Mouse (Mus musculus): ENCODE data around the gene Zfp408. TPM values are rescaled to one million over a fixed set of nuclear protein-coding genes. Genes with fewer than 3 reads are reported as not detected.
A peak's percentile ranks its signal among the peaks of the same experiment; 100 is the strongest.

Gene Zfp408
- 14.5 and 15.5 TPM in 2 replicates for total RNA-seq (2021)
- long read RNA-seq, partial matches to known transcripts = 0 of 3 reads
- long read RNA-seq, other reads (novel, unspliced or antisense) = 2 of 3 reads

DNA sequence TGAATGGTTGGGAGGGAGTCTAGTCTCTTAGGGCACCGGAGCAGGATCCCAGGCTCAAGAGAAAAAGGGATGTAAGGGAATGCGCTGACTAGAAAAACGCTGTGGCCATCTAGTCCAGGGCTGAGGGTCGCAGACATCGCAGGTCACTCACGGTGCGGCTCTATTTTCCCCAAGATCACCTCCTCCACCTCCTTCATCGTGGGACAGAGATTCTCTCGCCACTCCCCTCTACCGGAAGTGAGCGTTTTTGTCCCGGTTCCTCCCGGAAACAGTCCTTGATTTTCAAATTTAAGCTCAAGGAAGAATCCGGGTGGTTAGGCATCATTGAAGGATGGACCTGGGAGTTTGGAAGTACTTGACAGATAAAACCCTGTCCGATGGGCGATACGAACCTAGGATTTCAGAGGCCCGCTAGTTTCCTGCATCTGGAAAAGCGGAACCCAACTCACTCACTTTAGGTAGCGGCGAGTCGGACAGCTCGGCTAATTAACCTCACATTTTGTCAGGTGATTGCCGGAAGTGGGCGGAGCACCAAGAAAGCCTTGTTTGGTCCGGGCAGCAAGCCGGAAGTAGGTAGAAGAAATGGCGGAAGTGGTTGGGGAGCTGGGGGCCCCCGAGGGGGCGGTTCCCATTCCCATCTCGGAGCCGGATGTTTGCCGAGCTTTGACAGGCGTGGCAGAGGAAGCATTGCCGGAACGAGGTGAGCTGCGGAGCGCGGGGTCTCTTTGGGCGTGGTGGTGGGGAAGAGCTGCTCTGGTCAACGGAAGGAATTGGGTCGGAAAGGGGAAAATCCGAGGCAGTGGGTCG lies at the start of gene Zfp408, which contains the start of gene Arhgap1:
Zfp408 (minus strand) TSS at position 239 of the 807 bp plus-strand sequence.
Arhgap1 (plus strand) TSS at position 308 of the 807 bp plus-strand sequence.
- DNase-seq = peak; percentile 94

- DNase-seq = no peak
Observed at GRCm38 (mm10) chr2:91699225-91699624, 49.6 kb upstream of the Zfp408 start.

DNA sequence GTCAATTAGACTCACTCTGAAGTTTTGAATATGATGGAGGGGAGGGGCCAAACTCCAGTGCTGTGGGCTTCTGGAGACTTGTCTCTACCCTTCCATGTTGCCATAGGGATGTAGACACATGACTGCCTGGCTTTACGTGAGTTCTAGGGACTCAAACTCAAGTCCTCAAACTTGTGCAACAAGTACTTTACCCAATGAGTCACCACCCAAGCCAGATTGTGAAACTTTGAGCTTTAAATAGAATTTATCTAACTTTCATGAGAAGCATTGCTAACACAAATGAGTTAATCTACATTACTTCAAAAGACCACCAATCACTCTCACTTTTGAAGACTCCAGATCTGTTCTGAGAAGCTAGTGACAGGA lies 46.6 kb upstream of the Zfp408 start:
- DNase-seq = no peak

- no peak for DNase-seq
Observed at GRCm38 (mm10) chr2:91695436-91696224, 46.0 kb upstream of the Zfp408 start.

DNA sequence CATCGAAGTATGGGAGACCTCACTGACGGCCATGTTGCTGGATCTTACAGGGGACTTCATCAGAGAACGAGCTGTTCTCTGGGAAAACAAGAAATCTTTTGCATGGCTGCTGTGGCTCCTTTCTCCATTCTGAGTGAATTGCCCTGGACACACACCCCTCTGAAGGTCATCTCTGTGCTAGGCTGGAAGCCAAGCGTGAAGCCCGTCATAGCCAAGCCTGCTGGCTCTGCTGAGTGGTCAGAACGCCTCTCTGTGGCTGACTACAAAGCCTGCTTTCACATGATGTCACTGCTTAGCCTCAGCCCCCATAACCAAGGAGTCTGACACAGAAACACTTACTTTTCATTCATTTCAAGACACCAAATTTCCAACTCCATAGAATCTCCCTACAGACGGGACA lies 39.9 kb upstream of the Zfp408 start:
- DNase-seq = peak; percentile 79

DNA sequence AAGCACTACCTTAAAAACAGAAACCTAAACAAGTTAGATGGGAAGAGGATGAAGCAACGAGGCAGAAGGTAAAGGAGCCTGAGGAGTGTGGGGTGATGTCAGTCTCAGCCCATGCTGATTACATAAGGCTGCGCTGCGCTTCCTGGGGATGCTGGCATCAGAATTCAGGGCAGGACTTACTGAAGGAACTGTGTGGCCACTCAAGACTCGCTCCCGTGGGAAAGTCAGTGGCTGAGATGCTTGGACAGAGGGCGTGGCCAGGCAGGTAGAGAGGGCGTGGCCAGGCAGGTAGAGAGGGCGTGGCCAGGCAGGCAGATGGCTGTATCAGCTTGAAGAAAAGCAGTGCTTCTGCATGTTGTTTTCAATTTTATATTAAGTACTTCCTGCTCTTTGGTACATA lies 34.3 kb upstream of the Zfp408 start:
- no peak for DNase-seq

- DNase-seq = no peak
Observed at GRCm38 (mm10) chr2:91682850-91683249, 33.3 kb upstream of the Zfp408 start.

- DNase-seq = no peak
Observed at GRCm38 (mm10) chr2:91676961-91677360, 27.4 kb upstream of the Zfp408 start.

DNA sequence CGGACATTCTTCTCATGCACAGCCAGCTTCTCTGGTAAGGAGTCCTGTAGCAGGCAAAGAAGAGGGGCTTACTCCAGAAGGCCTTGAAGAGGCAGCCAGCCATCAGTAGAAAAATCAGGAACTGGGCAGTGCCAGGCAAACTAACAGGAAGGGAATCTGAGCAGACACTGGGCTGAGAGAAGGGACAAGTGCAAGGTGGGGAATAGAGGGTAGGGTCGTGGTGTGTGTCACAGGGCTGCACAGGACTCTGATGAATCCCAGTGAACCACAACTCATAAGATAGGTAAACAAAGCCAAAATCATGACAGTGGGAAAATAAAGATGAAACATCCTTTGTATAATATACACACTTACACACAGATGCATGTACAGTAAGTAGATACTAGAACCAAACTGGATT lies 26.8 kb upstream of the Zfp408 start:
- no peak for DNase-seq

DNA sequence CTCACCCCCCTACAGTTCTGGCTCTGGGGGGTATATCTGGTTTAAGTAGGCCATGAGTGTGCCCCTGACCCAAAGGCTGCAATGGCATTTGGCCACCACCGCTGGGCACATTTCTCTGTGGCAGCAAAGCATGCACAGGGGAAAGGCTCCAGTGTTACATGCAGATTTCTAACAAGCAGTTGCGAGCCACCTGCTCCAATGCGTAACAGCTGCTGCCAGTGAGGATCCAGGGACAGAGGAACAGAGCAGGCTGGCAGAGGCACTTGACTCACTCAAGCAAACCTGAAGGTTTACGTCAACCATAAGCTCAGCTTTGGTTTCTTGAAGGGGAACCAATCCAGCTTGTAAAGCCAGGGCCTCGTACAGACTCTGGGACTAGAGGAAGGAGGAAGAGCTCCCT lies 25.3 kb upstream of the Zfp408 start:
- no peak for DNase-seq

DNA sequence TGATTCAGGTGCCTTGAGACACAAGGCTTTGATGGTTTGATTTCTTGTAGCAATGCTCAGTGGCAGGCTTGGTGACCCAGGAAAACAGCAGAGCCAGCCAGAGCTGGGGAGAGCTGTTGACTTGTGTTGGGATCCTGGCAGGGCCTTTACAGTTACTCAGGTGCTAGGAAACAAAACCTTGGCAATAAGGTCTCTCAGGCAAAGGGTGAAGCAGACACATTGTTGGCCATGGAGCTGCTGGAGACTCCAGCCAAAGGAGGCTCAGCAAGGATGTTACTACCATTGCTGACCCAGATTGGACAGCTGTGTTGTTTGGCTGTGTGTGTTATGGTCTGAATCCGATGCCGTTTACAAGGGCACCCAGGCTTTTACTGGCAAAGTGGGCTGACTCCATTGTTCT lies 24.0 kb upstream of the Zfp408 start:
- DNase-seq = no peak

- no peak for DNase-seq
Observed at GRCm38 (mm10) chr2:91670038-91670437, 20.4 kb upstream of the Zfp408 start.

DNA sequence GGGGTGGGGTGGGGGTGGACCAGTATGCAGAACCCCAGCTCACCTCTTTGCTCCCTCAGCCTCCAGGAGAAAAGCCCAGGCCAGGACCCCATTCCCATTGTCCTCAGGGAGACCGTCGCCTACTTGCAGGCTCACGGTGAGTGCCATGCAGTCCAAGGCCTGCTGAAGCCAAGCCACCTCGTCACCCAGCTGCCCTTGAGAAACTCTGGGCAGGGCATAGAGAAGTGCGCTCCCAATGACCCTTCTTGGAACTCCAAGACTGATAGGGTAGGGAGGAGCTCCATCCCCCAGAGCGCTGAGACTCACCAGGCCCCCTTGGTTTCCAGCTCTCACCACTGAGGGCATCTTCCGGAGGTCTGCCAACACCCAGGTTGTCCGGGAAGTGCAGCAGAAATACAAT lies 19.7 kb upstream of the Zfp408 start:
- DNase-seq = no peak

GRCm38 (mm10) chr2:91667747-91668146 lies 18.2 kb upstream of the Zfp408 start:
- no peak for DNase-seq

DNA sequence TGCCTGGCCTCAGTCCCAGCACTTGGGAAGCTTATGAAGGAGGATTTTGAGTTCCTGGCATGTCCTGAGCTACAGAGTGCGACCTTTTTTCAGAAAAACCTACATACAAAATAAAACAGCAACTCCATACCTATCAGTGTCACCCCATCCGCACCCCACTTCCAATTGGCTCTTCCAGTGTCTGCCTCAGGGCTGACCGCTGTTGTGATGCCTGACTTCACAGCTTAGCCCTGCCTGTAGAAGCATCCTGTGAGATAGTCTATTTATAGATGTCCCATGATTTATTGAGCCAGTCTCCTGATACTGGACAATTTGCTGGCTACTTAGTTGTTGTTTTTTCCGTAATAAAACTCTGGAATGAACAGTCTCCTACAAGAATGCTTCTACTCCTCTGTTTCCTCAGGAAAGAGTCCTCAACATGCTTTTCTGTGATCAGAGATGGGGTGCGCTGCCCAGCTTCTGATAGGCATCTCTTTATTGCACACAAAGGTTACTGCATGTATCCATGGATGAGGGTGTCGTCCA lies 16.9 kb upstream of the Zfp408 start:
- DNase-seq = no peak

DNA sequence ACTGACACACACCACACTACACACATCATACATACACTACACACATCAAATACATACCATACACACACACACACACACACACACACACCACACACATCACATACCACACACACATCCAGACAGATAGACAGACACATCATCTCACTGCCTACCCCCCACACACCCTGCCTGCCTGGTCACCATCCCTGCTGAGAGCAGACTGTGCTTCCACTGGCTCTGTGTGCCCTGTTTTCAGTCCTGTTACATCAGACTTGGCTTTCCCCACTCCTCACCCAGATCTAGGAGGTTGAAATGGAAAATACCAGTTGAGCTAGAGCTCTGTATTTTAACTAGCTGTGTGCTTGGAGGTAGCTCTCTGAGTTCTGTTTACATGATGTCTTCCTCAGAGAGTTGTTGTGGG lies 15.2 kb upstream of the Zfp408 start:
- DNase-seq = no peak

GRCm38 (mm10) chr2:91660981-91661380 lies 11.4 kb upstream of the Zfp408 start:
- no peak for DNase-seq

DNA sequence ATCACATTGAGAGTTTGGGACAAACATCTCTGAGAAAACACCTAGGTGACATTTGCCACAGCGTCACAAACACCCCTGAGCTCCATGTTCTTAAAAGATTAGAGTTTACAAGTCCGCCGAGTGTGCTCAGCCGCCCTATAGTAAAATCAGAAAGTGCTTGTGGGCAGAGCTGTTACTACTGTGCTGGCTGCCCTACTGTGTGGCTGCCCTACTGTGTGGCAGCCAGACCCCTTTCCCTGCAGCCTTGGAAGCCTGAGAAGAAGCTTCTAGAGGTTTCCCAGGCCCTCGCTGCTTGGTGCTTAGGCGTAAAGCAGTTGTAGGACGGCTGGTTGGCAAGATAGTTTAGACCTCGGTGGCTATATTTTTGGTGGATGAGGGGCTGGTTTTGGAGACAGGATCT lies 10.1 kb upstream of the Zfp408 start:
- no peak for DNase-seq

DNA sequence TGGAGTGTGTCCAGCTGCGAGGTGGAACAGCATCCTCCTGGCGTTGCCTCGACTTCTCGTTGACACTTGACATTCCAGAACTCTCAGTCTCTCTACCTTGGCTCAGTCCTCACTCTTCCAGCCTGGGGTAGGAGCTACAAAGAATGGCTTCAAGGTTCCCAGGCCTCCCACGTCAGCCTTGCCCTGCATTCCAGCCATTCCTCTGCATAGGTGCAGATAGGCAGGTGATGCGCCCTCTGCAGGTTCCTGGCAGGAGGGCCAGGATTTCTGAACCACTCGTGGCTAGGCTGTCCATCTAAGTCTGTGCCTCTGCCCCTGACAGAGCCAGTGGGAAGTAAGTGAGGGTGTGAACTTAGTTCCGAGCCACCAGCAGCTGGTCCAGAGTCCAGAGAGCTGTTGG lies 7.2 kb upstream of the Zfp408 start:
- DNase-seq = no peak

DNA sequence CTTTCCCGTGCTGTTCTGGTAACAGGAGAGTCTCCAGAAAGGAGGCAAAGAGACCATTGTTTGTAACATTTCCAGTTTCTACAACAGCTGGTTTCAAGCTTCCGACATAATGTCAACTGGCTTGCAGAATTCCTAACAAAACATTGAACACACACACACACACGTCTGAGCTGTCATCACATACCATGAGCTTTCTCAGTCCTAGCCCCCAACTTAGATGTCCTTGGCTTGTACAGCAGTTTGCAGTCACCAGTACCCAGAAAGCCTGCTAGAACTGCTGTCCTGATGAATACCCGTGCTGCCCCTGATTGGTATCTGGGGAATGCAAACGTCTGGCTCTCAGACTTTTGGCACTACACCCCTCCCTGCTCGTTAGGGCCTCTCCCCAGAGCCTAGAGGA lies 6.2 kb upstream of the Zfp408 start:
- no peak for DNase-seq

GRCm38 (mm10) chr2:91655388-91655787 lies 5.8 kb upstream of the Zfp408 start:
- DNase-seq = no peak

- no peak for DNase-seq
Observed at GRCm38 (mm10) chr2:91652863-91653262, 3.3 kb upstream of the Zfp408 start.
